Mouse (Mus musculus) intestine, embryonic 15.5 days (tissue): ENCODE measurements around the gene Col27a1. TPM values are rescaled to one million over a fixed set of nuclear protein-coding genes. Genes with fewer than 3 reads are reported as not detected.

Experiments
- ATAC-seq: fragments of 200-750 bp; cut with Nextera tagmentation; 2 replicates; pipeline ENCODE4 v1.8.0; 2017; ENCODE audit warnings: moderate TSS enrichment, moderate library complexity
- H3K27ac ChIP-seq: fragments of 300-500 bp; sonication (generic); 2 replicates; pipeline ENCODE4 v1.5.1; 2015; ENCODE audit warnings: mild to moderate bottlenecking, inconsistent platforms
- H3K27me3 ChIP-seq: fragments of 300-500 bp; sonication (generic); replicated peaks from 2 replicates; pipeline ENCODE4 v1.6.1; 2015; ENCODE audit warnings: inconsistent platforms
- H3K36me3 ChIP-seq: fragments of 300-500 bp; sonication (generic); 2 replicates; pipeline ENCODE4 v1.6.1; 2015; ENCODE audit warnings: inconsistent platforms
- H3K4me1 ChIP-seq: fragments of 300-500 bp; sonication (generic); replicated peaks from 2 replicates; pipeline ENCODE4 v1.6.1; 2015; ENCODE audit warnings: inconsistent platforms
- H3K4me2 ChIP-seq: fragments of 300-500 bp; sonication (generic); replicated peaks from 2 replicates; pipeline ENCODE4 v1.6.1; 2015; ENCODE audit warnings: mild to moderate bottlenecking, inconsistent platforms
- H3K4me3 ChIP-seq: fragments of 300-500 bp; sonication (generic); replicated peaks from 2 replicates; pipeline ENCODE4 v1.5.1; 2015; ENCODE audit warnings: inconsistent platforms
- H3K9ac ChIP-seq: fragments of 300-500 bp; sonication (generic); 2 replicates; pipeline ENCODE4 v1.6.1; 2015; ENCODE audit warnings: inconsistent platforms
- H3K9me3 ChIP-seq: fragments of 300-500 bp; sonication (generic); 2 replicates; pipeline ENCODE4 v1.6.1; 2016; ENCODE audit warnings: inconsistent platforms
- WGBS: fragments of 180-500 bp; shearing (Covaris S2); methylation state at CpG from one replicate; pipeline ENCODE4 v1.1.7; 2015; 5-methylcytosine and 5-hydroxymethylcytosine counted together
- microRNA counts: library from miRNA; unstranded; fragments of <30 nt; microRNA quantifications from one replicate; lab custom pipeline; 2016
- polyA plus RNA-seq: library from polyadenylated mRNA; unstranded; fragments of >200 nt; fragmentation: Nextera tagmentation; extraction: Ambion mirVana; gene quantifications from 2 replicates; pipeline ENCODE4 v1.2.1, GENCODE M21; 2015

The Col27a1 gene
- polyA plus RNA-seq, 1 experiment from 2014 or later: 13.1 TPM

GRCm38 (mm10) chr4:63368577-63368976 is 154.8 kb downstream of the Col27a1 start:
- no peak overlapping the region for H3K27ac ChIP-seq
- H3K4me3 ChIP-seq: no peak overlapping the region
- 21% methylated on average over 4 of the region's 4 CpGs for WGBS
- no peaks in the 10 kb centered on the region for H3K4me1 ChIP-seq
- no peaks in the 10 kb centered on the region for H3K9me3 ChIP-seq
- peak; percentile 72 for ATAC-seq
- H3K36me3 ChIP-seq: peaks cover 19% of the 10 kb centered on the region
- no peak overlapping the region for H3K4me2 ChIP-seq
- H3K9ac ChIP-seq: no peak overlapping the region
- H3K27me3 ChIP-seq: no peaks in the 10 kb centered on the region

GRCm38 (mm10) chr4:63370897-63371296 is 157.1 kb downstream of the Col27a1 start:
- no peaks in the 10 kb centered on the region for H3K27me3 ChIP-seq
- no peak overlapping the region for H3K4me3 ChIP-seq
- 56% methylated on average over 7 of the region's 7 CpGs for WGBS
- H3K9me3 ChIP-seq: no peaks in the 10 kb centered on the region
- H3K4me1 ChIP-seq: no peaks in the 10 kb centered on the region
- no peak for ATAC-seq
- H3K36me3 ChIP-seq: peaks cover 25% of the 10 kb centered on the region
- H3K9ac ChIP-seq: no peak overlapping the region
- no peak overlapping the region for H3K4me2 ChIP-seq
- H3K27ac ChIP-seq: no peak overlapping the region

DNA sequence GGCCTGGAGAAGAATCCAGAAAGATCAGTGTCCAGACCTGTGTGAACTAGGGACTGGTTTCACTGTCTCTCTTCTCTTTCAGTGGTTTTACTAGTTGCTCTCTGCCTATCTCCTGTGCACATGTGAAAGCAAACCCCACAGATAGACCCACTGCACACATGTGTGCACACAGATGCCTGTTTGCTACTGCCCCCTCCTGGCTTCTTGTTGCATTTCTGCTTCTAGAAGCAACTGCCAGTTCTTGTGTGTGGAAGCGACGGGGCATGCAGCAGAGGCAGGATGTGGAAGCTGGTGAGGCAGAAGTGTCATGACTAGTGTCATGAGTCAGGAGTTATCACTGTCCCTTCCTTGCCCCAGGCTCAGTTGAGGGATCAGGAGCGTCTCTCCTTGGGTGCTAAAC is 158.1 kb downstream of the Col27a1 start:
- H3K4me3 ChIP-seq: no peak overlapping the region
- no peak for ATAC-seq
- no peaks in the 10 kb centered on the region for H3K27me3 ChIP-seq
- no peak overlapping the region for H3K9ac ChIP-seq
- H3K27ac ChIP-seq: no peak overlapping the region
- 62% methylated on average over 3 of the region's 3 CpGs for WGBS
- H3K4me1 ChIP-seq: no peaks in the 10 kb centered on the region
- no peaks in the 10 kb centered on the region for H3K9me3 ChIP-seq
- peaks cover 32% of the 10 kb centered on the region for H3K36me3 ChIP-seq
- H3K4me2 ChIP-seq: no peak overlapping the region

GRCm38 (mm10) chr4:63373404-63373803 is 159.6 kb downstream of the Col27a1 start:
- Histone ChIP-seq H3K27me3 (no peaks in the 10 kb centered on the region), H3K9me3 (no peaks in the 10 kb centered on the region), H3K4me2 (no peak overlapping the region), H3K27ac (no peak overlapping the region), H3K4me1 (no peaks in the 10 kb centered on the region), H3K4me3 (no peak overlapping the region), H3K9ac (no peak overlapping the region), H3K36me3 (peaks cover 29% of the 10 kb centered on the region)
- ATAC-seq: no peak
- WGBS: 90% methylated on average over 8 of the region's 8 CpGs

DNA sequence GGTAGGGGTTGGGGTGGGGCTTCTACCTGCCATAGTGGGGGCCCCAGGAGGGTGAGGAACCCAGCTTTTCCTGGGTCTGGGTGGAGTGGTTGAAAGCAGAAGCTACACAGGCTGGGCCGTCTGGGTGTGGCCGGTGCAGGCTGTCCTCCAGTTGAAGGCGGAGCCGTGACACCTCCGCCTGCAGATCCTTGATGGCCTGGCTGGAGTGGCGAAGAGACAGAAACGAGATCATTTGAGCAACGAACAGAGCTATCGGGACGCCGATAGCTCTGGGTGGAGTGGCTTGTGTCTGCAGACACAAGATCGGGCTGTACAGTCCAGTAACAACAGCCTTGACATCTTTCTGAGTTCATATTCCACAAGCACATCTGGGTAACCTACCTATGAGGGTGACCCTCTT is 160.5 kb downstream of the Col27a1 start:
- Histone ChIP-seq H3K27ac (no peak overlapping the region), H3K4me1 (no peaks in the 10 kb centered on the region), H3K4me3 (no peak overlapping the region), H3K9ac (no peak overlapping the region), H3K27me3 (no peaks in the 10 kb centered on the region), H3K9me3 (no peaks in the 10 kb centered on the region), H3K4me2 (no peak overlapping the region), H3K36me3 (peaks cover 31% of the 10 kb centered on the region)
- WGBS: 71% methylated on average over 12 of the region's 12 CpGs
- ATAC-seq: peak; percentile 58

- H3K27me3 ChIP-seq: no peaks in the 10 kb centered on the region
- no peak overlapping the region for H3K4me3 ChIP-seq
- H3K9ac ChIP-seq: no peak overlapping the region
- peaks cover 29% of the 10 kb centered on the region for H3K36me3 ChIP-seq
- H3K9me3 ChIP-seq: no peaks in the 10 kb centered on the region
- no peaks in the 10 kb centered on the region for H3K4me1 ChIP-seq
- 63% methylated on average over 1 of the region's 1 CpGs for WGBS
- ATAC-seq: no peak
- no peak overlapping the region for H3K27ac ChIP-seq
- H3K4me2 ChIP-seq: no peak overlapping the region
Measured at GRCm38 (mm10) chr4:63375367-63375766, 161.6 kb downstream of the Col27a1 start.

DNA sequence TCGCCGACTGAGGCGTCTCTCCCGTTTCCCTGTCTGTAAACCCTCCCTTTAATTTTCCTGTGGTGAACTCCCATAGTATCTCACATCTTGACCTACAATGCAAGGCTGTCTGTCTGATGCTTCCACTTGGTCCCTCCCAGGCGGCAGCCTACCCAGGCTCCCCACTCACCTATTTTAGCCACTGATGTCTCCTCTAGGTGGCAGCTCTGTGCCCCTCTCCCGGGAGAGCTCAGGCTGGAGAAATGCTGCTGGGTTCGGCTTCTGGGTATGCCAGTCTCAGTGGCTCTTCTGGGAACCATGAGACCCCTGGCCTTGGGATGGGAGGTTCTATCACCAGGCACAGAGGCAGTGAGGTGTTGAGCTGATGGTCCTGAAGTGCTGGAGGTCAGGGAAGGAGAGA is 163.7 kb downstream of the Col27a1 start:
- Histone ChIP-seq H3K4me1 (no peaks in the 10 kb centered on the region), H3K9me3 (no peaks in the 10 kb centered on the region), H3K4me3 (no peak overlapping the region), H3K9ac (no peak overlapping the region), H3K36me3 (peaks cover 38% of the 10 kb centered on the region), H3K27me3 (no peaks in the 10 kb centered on the region), H3K4me2 (no peak overlapping the region), H3K27ac (no peak overlapping the region)
- ATAC-seq: no peak
- WGBS: 69% methylated on average over 7 of the region's 7 CpGs

DNA sequence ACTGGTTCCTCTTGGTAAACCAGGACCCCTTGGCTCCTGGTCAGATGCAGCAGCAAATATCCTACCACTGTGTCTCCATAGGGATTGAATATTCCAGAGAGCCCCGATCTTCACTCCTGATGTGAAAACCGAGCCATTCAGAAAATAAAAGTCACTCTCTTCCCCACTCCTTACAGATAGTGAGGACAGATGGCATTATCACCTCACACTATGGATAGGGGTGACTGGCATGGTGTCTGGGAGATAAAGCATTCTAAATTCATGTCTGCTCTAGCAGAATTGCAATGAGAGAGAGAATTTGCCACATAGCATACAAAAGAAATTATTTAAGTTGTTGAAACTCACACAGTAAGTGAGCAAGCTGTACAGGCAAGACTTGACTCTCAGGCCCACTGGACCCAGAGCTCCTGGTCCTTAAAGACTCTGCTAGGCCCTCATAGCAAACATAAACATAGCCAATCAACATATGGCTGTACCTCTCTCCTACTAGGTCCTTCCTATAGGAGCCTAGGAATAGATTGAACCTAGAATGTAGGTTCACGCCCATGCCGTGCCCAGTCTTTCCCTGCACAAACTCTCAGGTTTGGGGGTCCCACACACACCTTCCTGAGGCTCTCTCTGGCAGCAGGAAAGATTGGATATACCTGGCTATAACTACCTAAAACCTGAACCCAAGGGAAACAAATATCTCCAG is 169.0 kb downstream of the Col27a1 start:
- H3K4me2 ChIP-seq: no peak overlapping the region
- 87% methylated on average over 4 of the region's 4 CpGs for WGBS
- H3K27me3 ChIP-seq: no peaks in the 10 kb centered on the region
- no peaks in the 10 kb centered on the region for H3K9me3 ChIP-seq
- ATAC-seq: no peak
- no peak overlapping the region for H3K4me3 ChIP-seq
- no peak overlapping the region for H3K27ac ChIP-seq
- H3K4me1 ChIP-seq: no peaks in the 10 kb centered on the region
- H3K36me3 ChIP-seq: peaks cover 19% of the 10 kb centered on the region
- no peak overlapping the region for H3K9ac ChIP-seq

- Histone ChIP-seq H3K4me1 (no peaks in the 10 kb centered on the region), H3K27ac (no peak overlapping the region), H3K9me3 (no peaks in the 10 kb centered on the region), H3K27me3 (no peaks in the 10 kb centered on the region), H3K4me3 (no peak overlapping the region), H3K36me3 (peaks cover 17% of the 10 kb centered on the region), H3K9ac (no peak overlapping the region), H3K4me2 (no peak overlapping the region)
- WGBS: 81% methylated on average over 12 of the region's 12 CpGs
- ATAC-seq: no peak
Measured at GRCm38 (mm10) chr4:63383474-63383873, 169.7 kb downstream of the Col27a1 start.

DNA sequence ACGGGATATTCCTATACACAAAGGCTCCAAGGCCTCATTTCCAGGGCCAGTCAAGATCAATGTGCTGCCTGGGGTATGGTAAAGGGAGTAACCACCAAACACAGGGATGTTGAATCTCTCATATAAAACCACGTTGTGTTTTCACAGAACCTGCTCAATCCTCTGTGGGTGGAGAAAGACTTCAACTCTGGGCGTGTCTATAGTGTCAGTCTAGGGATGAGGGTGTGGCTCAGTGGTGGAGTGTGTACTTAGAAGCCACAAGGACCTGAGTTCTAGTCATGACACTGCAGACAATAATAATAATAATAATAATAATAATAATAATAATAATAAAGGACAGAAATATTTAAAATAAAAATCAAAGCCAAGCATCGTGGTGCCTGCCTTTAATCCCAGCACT is 170.5 kb downstream of the Col27a1 start:
- H3K27ac ChIP-seq: no peak overlapping the region
- 89% methylated on average over 4 of the region's 4 CpGs for WGBS
- no peak overlapping the region for H3K4me2 ChIP-seq
- no peak for ATAC-seq
- no peaks in the 10 kb centered on the region for H3K4me1 ChIP-seq
- no peak overlapping the region for H3K4me3 ChIP-seq
- H3K9me3 ChIP-seq: no peaks in the 10 kb centered on the region
- H3K36me3 ChIP-seq: peaks cover 9% of the 10 kb centered on the region
- no peaks in the 10 kb centered on the region for H3K27me3 ChIP-seq
- H3K9ac ChIP-seq: no peak overlapping the region

MicroRNAs encoded within 50 kb of the gene (microRNA counts, 519-probe panel; counts per million panel counts)
- 2,644 counts per million, percentile 69 among the panel's probes with 10 or more counts for microRNA mmu-miR-455 (lab: Ali Mortazavi, UCI)

Other genes starting within 250 kb of the Col27a1 start
- gene Zfp618, start 248.4 kb upstream of the Col27a1 start, polyA plus RNA-seq: 20.1 and 20.6 TPM in 2 replicates
- gene Ambp, start 59.2 kb upstream of the Col27a1 start, polyA plus RNA-seq: 48.8 and 71.7 TPM in 2 replicates
- 67.1 and 77.3 TPM in 2 replicates for gene Kif12, start 41.9 kb upstream of the Col27a1 start, polyA plus RNA-seq
- gene Orm1, start 130.6 kb downstream of the Col27a1 start, polyA plus RNA-seq: not detected in 2 replicates
- gene Orm3, start 142.2 kb downstream of the Col27a1 start, polyA plus RNA-seq: not detected in 2 replicates
- not detected in 2 replicates for gene Orm2, start 148.4 kb downstream of the Col27a1 start, polyA plus RNA-seq
- 5.6 and 6.5 TPM in 2 replicates for gene Akna, start 189.3 kb downstream of the Col27a1 start, polyA plus RNA-seq